Mouse (Mus musculus) gastrocnemius, postnatal 25 days (tissue): ENCODE results near the gene Ntn1. TPM values are rescaled to one million over a fixed set of nuclear protein-coding genes. Genes with fewer than 3 reads are reported as not detected.

Experiments
- DNase-seq: peaks from one replicate; pipeline ENCODE4 v3.0.0; 2022
- total RNA-seq, 2 experiments: library from RNA; stranded (reverse); gene quantifications; 1 replicate in 1 of 2; 2 replicates in 1 of 2; pipeline ENCODE4 v1.2.3; 2021

Gene Ntn1
- total RNA-seq, 2 experiments from 2014 or later = 4.6 to 5.1 TPM

- no peak for DNase-seq
Observed at GRCm38 (mm10) chr11:68405576-68405975, 5.0 kb upstream of the Ntn1 start.

GRCm38 (mm10) chr11:68404185-68404584, 3.6 kb upstream of the Ntn1 start:
- no peak for DNase-seq

- no peak for DNase-seq
Observed at GRCm38 (mm10) chr11:68401428-68401827, 805 bp upstream of the Ntn1 start.

- no peak for DNase-seq
Observed at GRCm38 (mm10) chr11:68400021-68400671, 477 bp downstream of the Ntn1 start.

GRCm38 (mm10) chr11:68399548-68400020, 1.0 kb downstream of the Ntn1 start:
- DNase-seq = no peak

- DNase-seq = no peak
Observed at GRCm38 (mm10) chr11:68398891-68399547, 1.6 kb downstream of the Ntn1 start.

- no peak for DNase-seq
Observed at GRCm38 (mm10) chr11:68395546-68395945, 5.1 kb downstream of the Ntn1 start.

GRCm38 (mm10) chr11:68394749-68395148, 5.9 kb downstream of the Ntn1 start:
- DNase-seq = no peak

GRCm38 (mm10) chr11:68393897-68394490, 6.6 kb downstream of the Ntn1 start:
- DNase-seq = no peak

- no peak for DNase-seq
Observed at GRCm38 (mm10) chr11:68390381-68391287, 10.0 kb downstream of the Ntn1 start.

GRCm38 (mm10) chr11:68389621-68390020, 11.0 kb downstream of the Ntn1 start:
- no peak for DNase-seq

GRCm38 (mm10) chr11:68388655-68389015, 12.0 kb downstream of the Ntn1 start:
- DNase-seq = no peak

GRCm38 (mm10) chr11:68387971-68388654, 12.5 kb downstream of the Ntn1 start:
- peak; percentile 46 for DNase-seq

GRCm38 (mm10) chr11:68387441-68387760, 13.2 kb downstream of the Ntn1 start:
- no peak for DNase-seq

GRCm38 (mm10) chr11:68386589-68387440, 13.8 kb downstream of the Ntn1 start:
- DNase-seq = peak; percentile 58

GRCm38 (mm10) chr11:68385921-68386588, 14.6 kb downstream of the Ntn1 start:
- peak; percentile 23 for DNase-seq

- peak; percentile 19 for DNase-seq
Observed at GRCm38 (mm10) chr11:68385021-68385821, 15.4 kb downstream of the Ntn1 start.

GRCm38 (mm10) chr11:68384592-68385020, 16.0 kb downstream of the Ntn1 start:
- no peak for DNase-seq

- no peak for DNase-seq
Observed at GRCm38 (mm10) chr11:68384131-68384530, 16.5 kb downstream of the Ntn1 start.
